Comparison of ENCODE assay signal across 8 mouse cellular contexts in genomic region chr17:47596162-47596838, GRCm38 (mm10). TPM values are rescaled to one million over a fixed set of nuclear protein-coding genes. Genes with fewer than 3 reads are reported as not detected.
DNase-seq lines count a peak whose midpoint lies in the region; ATAC-seq lines count a peak whose summit lies in the region.

No protein-coding gene starts in this region.

- no peaks in the 10 kb centered on the region for H3K27me3 ChIP-seq in kidney, embryonic 16.5 days (ENCODE audit: insufficient read depth, low read length)
- no peaks in the 10 kb centered on the region for H3K27me3 ChIP-seq in embryonic facial prominence, embryonic 10.5 days (replicated peaks; ENCODE audit: low read depth, poor library complexity, severe bottlenecking)
- no peaks in the 10 kb centered on the region for H3K27me3 ChIP-seq in hindbrain, embryonic 15.5 days
- H3K27me3 ChIP-seq in midbrain, embryonic 13.5 days, result no peaks in the 10 kb centered on the region

- peak overlapping the region; percentile 97 for H3K27ac ChIP-seq in kidney, embryonic 16.5 days (ENCODE audit: low read length)
- peak overlapping the region; percentile 91 for H3K27ac ChIP-seq in embryonic facial prominence, embryonic 10.5 days (replicated peaks)
- peak overlapping the region; percentile 78 for H3K27ac ChIP-seq in hindbrain, embryonic 15.5 days (replicated peaks)
- H3K27ac ChIP-seq in midbrain, embryonic 13.5 days, result peak overlapping the region; percentile 88

- peak overlapping the region; percentile 89 for H3K4me2 ChIP-seq in kidney, embryonic 16.5 days (replicated peaks; ENCODE audit: low read depth, low read length)
- peak overlapping the region; percentile 97 for H3K4me2 ChIP-seq in hindbrain, embryonic 15.5 days
- peak overlapping the region; percentile 96 for H3K4me2 ChIP-seq in midbrain, embryonic 13.5 days (replicated peaks)

- peaks cover 53% of the 10 kb centered on the region for H3K4me1 ChIP-seq in kidney, embryonic 16.5 days (ENCODE audit: insufficient read depth, low read length)
- H3K4me1 ChIP-seq in embryonic facial prominence, embryonic 10.5 days, result peaks cover 48% of the 10 kb centered on the region
- H3K4me1 ChIP-seq in hindbrain, embryonic 15.5 days (replicated peaks), result peaks cover 46% of the 10 kb centered on the region
- peaks cover 55% of the 10 kb centered on the region for H3K4me1 ChIP-seq in midbrain, embryonic 13.5 days (replicated peaks)

- no peak for DNase-seq in kidney, postnatal 25 days
- DNase-seq in embryonic facial prominence, embryonic 10.5 days (ENCODE audit: low spot score), result no peak
- DNase-seq in urinary bladder, postnatal 25 days (ENCODE audit: low spot score), result no peak
- DNase-seq in right cerebral cortex, postnatal 4 days, result no peak

- peak overlapping the region; percentile 95 for H3K4me3 ChIP-seq in kidney, embryonic 16.5 days (ENCODE audit: low read length)
- H3K4me3 ChIP-seq in embryonic facial prominence, embryonic 10.5 days, result peak overlapping the region; percentile 96
- peak overlapping the region; percentile 74; the same call in 1 of the 2 replicates for H3K4me3 ChIP-seq in hindbrain, embryonic 15.5 days
- H3K4me3 ChIP-seq in midbrain, embryonic 13.5 days (replicated peaks), result 0 out of 2 replicates have a peak overlapping the region, but pooled peaks have one; percentile 71

- no peaks in the 10 kb centered on the region for H3K9me3 ChIP-seq in kidney, embryonic 16.5 days (ENCODE audit: low read length)
- H3K9me3 ChIP-seq in embryonic facial prominence, embryonic 10.5 days, result no peaks in the 10 kb centered on the region
- no peaks in the 10 kb centered on the region for H3K9me3 ChIP-seq in hindbrain, embryonic 15.5 days
- H3K9me3 ChIP-seq in midbrain, embryonic 13.5 days, result no peaks in the 10 kb centered on the region

- no peak for ATAC-seq in kidney, embryonic 16.5 days (ENCODE audit: low FRiP score, low TSS enrichment)
- ATAC-seq in hindbrain, embryonic 15.5 days (ENCODE audit: low FRiP score, low read depth), result no peak
- ATAC-seq in midbrain, embryonic 13.5 days, result peak; percentile 1; the same call in 1 of the 2 replicates
- no peak for ATAC-seq in CD4-positive, CD25-positive, alpha-beta regulatory T cell, adult 4 months

- H3K9ac ChIP-seq in kidney, embryonic 16.5 days (replicated peaks; ENCODE audit: low read length), result peak overlapping the region; percentile 91
- peak overlapping the region; percentile 20; the same call in 1 of the 2 replicates for H3K9ac ChIP-seq in hindbrain, embryonic 15.5 days
- H3K9ac ChIP-seq in midbrain, embryonic 13.5 days (replicated peaks), result peak overlapping the region; percentile 53

- 26% methylated on average over 6 of the region's 6 CpGs for WGBS in kidney, embryonic 16.5 days
- WGBS in embryonic facial prominence, embryonic 10.5 days, result 27% methylated on average over 6 of the region's 6 CpGs
- 21% methylated on average over 6 of the region's 6 CpGs for WGBS in hindbrain, embryonic 15.5 days
- 18% methylated on average over 6 of the region's 6 CpGs for WGBS in midbrain, embryonic 13.5 days

- H3K36me3 ChIP-seq in kidney, embryonic 16.5 days (ENCODE audit: insufficient read depth, low read length), result peaks cover 25% of the 10 kb centered on the region
- H3K36me3 ChIP-seq in embryonic facial prominence, embryonic 10.5 days (replicated peaks), result peaks cover 50% of the 10 kb centered on the region
- H3K36me3 ChIP-seq in hindbrain, embryonic 15.5 days, result peaks cover 19% of the 10 kb centered on the region
- H3K36me3 ChIP-seq in midbrain, embryonic 13.5 days, result peaks cover 29% of the 10 kb centered on the region

RNA-seq across cellular contexts. Expression of gene Bysl, which starts 15.0 kb away (rescaled TPM):
- polyA plus RNA-seq in kidney, embryonic 16.5 days (2015; fragmentation: Nextera tagmentation; extraction: Ambion mirVana), result 24.5 and 25.9 TPM in 2 replicates
- 43.8 and 44.7 TPM in 2 replicates for polyA plus RNA-seq in embryonic facial prominence, embryonic 10.5 days (2016; fragmentation: Nextera tagmentation; extraction: Ambion mirVana)
- 33.9 and 37.5 TPM in 2 replicates for polyA plus RNA-seq in hindbrain, embryonic 15.5 days (2015; fragmentation: Nextera tagmentation; extraction: Ambion mirVana)
- polyA plus RNA-seq in midbrain, embryonic 13.5 days (2015; fragmentation: Nextera tagmentation; extraction: Ambion mirVana), result 31.9 and 32.4 TPM in 2 replicates
- 10 to 100 TPM; 10.6 to 14.2 TPM for polyA plus RNA-seq in CD4-positive, CD25-positive, alpha-beta regulatory T cell, adult 4 months (2017; shearing (Covaris generic))

RNA-seq across cellular contexts. Expression of gene Med20, which starts 15.1 kb away (rescaled TPM):
- 47.7 and 53.9 TPM in 2 replicates for polyA plus RNA-seq in kidney, embryonic 16.5 days (2015; fragmentation: Nextera tagmentation; extraction: Ambion mirVana)
- polyA plus RNA-seq in embryonic facial prominence, embryonic 10.5 days (2016; fragmentation: Nextera tagmentation; extraction: Ambion mirVana), result 46.7 and 48.9 TPM in 2 replicates
- 41.2 and 43.9 TPM in 2 replicates for polyA plus RNA-seq in hindbrain, embryonic 15.5 days (2015; fragmentation: Nextera tagmentation; extraction: Ambion mirVana)
- polyA plus RNA-seq in midbrain, embryonic 13.5 days (2015; fragmentation: Nextera tagmentation; extraction: Ambion mirVana), result 43.8 and 44.3 TPM in 2 replicates
- polyA plus RNA-seq in CD4-positive, CD25-positive, alpha-beta regulatory T cell, adult 4 months (2017; shearing (Covaris generic)), result 10 to 100 TPM; 36.0 to 37.0 TPM

RNA-seq across cellular contexts. Expression of gene Gm20517, which starts 15.1 kb away (rescaled TPM):
- polyA plus RNA-seq in kidney, embryonic 16.5 days (2015; fragmentation: Nextera tagmentation; extraction: Ambion mirVana), result 1.6 TPM in 2 replicates
- 1.6 and 2.4 TPM in 2 replicates for polyA plus RNA-seq in embryonic facial prominence, embryonic 10.5 days (2016; fragmentation: Nextera tagmentation; extraction: Ambion mirVana)
- 2.0 and 2.5 TPM in 2 replicates for polyA plus RNA-seq in hindbrain, embryonic 15.5 days (2015; fragmentation: Nextera tagmentation; extraction: Ambion mirVana)
- 2.4 and 3.7 TPM in 2 replicates for polyA plus RNA-seq in midbrain, embryonic 13.5 days (2015; fragmentation: Nextera tagmentation; extraction: Ambion mirVana)
- under 1 TPM in 1 of 2 experiments, not detected in 1; 0.73 TPM for polyA plus RNA-seq in CD4-positive, CD25-positive, alpha-beta regulatory T cell, adult 4 months (2017; shearing (Covaris generic))

RNA-seq across cellular contexts. Expression of gene Usp49, which starts 34.2 kb away (rescaled TPM):
- 3.7 and 5.3 TPM in 2 replicates for polyA plus RNA-seq in kidney, embryonic 16.5 days (2015; fragmentation: Nextera tagmentation; extraction: Ambion mirVana)
- 4.1 and 5.4 TPM in 2 replicates for polyA plus RNA-seq in embryonic facial prominence, embryonic 10.5 days (2016; fragmentation: Nextera tagmentation; extraction: Ambion mirVana)
- polyA plus RNA-seq in hindbrain, embryonic 15.5 days (2015; fragmentation: Nextera tagmentation; extraction: Ambion mirVana), result 6.3 and 8.2 TPM in 2 replicates
- 10.0 and 10.8 TPM in 2 replicates for polyA plus RNA-seq in midbrain, embryonic 13.5 days (2015; fragmentation: Nextera tagmentation; extraction: Ambion mirVana)
- polyA plus RNA-seq in CD4-positive, CD25-positive, alpha-beta regulatory T cell, adult 4 months (2017; shearing (Covaris generic)), result under 1 TPM; 0.43 to 0.78 TPM

Comparison
In these comparisons a context has a peak if more than half of its experiments do, and no peak if none do; other contexts are left out.
1. H3K9ac ChIP-seq: peak in every context shown above with its lines; median percentile 91 in kidney, embryonic 16.5 days; 53 in midbrain, embryonic 13.5 days; 20 in hindbrain, embryonic 15.5 days.